Mouse (Mus musculus) brown adipose tissue, adult 24 weeks (tissue): ENCODE results near the gene Rarb. TPM values are rescaled to one million over a fixed set of nuclear protein-coding genes. Genes with fewer than 3 reads are reported as not detected.
A peak's percentile ranks its signal among the peaks of the same experiment; 100 is the strongest.

Source experiments
- H3K27ac ChIP-seq: fragments of 200-500 bp; replicated peaks from 2 replicates; pipeline ENCODE4 v1.5.1; 2012; ENCODE audit warnings: low read depth, mild to moderate bottlenecking, low read length
- H3K4me1 ChIP-seq: fragments of 200-500 bp; 2 replicates; pipeline ENCODE4 v1.6.1; 2012; ENCODE audit warnings: low read length, mixed read lengths; ENCODE audit not compliant: control insufficient read depth, insufficient read depth, insufficient read length
- H3K4me3 ChIP-seq: fragments of 200-500 bp; 2 replicates; pipeline ENCODE4 v1.5.1; 2012; ENCODE audit warnings: low read depth, mild to moderate bottlenecking, low read length, moderate library complexity; ENCODE audit not compliant: insufficient read depth
- polyA plus RNA-seq: library from polyadenylated mRNA; stranded (reverse); fragments of >200 nt; gene quantifications from 2 replicates; pipeline ENCODE4 v1.2.4, GENCODE M21; 2012; ENCODE audit not compliant: missing spikeins, insufficient read depth, insufficient read length

The Rarb gene
- polyA plus RNA-seq, 1 experiment, result 9.2 TPM

- Histone ChIP-seq H3K4me3 (no peak overlapping the region), H3K4me1 (peaks cover 2% of the 10 kb centered on the region), H3K27ac (peak overlapping the region; percentile 27; the same call in 1 of the 2 replicates)
These were observed 321.7 kb downstream of the Rarb start for GRCm38 (mm10) chr14:16497226-16497661.

GRCm38 (mm10) chr14:16483656-16484380 lies 335.1 kb downstream of the Rarb start:
- no peak overlapping the region for H3K4me3 ChIP-seq
- H3K27ac ChIP-seq, result peak overlapping the region; percentile 99
- H3K4me1 ChIP-seq, result peaks cover 19% of the 10 kb centered on the region; the same call in 1 of the 2 replicates

GRCm38 (mm10) chr14:16480621-16481020 lies 338.3 kb downstream of the Rarb start:
- 0 out of 2 replicates have a peak overlapping the region, but pooled peaks have one; percentile 4 for H3K27ac ChIP-seq
- H3K4me3 ChIP-seq, result no peak overlapping the region
- H3K4me1 ChIP-seq, result peaks cover 19% of the 10 kb centered on the region; the same call in 1 of the 2 replicates

- peaks cover 17% of the 10 kb centered on the region; the same call in 1 of the 2 replicates for H3K4me1 ChIP-seq
- H3K27ac ChIP-seq, result peak overlapping the region; percentile 68
- H3K4me3 ChIP-seq, result no peak overlapping the region
These were observed 339.4 kb downstream of the Rarb start for GRCm38 (mm10) chr14:16479521-16479920.

GRCm38 (mm10) chr14:16478606-16479323 lies 340.2 kb downstream of the Rarb start:
- H3K4me3 ChIP-seq, result no peak overlapping the region
- H3K4me1 ChIP-seq, result peaks cover 13% of the 10 kb centered on the region; the same call in 1 of the 2 replicates
- H3K27ac ChIP-seq, result peak overlapping the region; percentile 68

GRCm38 (mm10) chr14:16448269-16448987 lies 370.5 kb downstream of the Rarb start:
- Histone ChIP-seq H3K4me3 (no peak overlapping the region), H3K27ac (no peak overlapping the region), H3K4me1 (no peaks in the 10 kb centered on the region; the same call in 1 of the 2 replicates)

- Histone ChIP-seq H3K27ac (no peak overlapping the region), H3K4me1 (no peaks in the 10 kb centered on the region; the same call in 1 of the 2 replicates), H3K4me3 (no peak overlapping the region)
These were observed 371.4 kb downstream of the Rarb start for GRCm38 (mm10) chr14:16447587-16447986.

GRCm38 (mm10) chr14:16444859-16445258 lies 374.1 kb downstream of the Rarb start:
- Histone ChIP-seq H3K27ac (no peak overlapping the region), H3K4me1 (no peaks in the 10 kb centered on the region; the same call in 1 of the 2 replicates), H3K4me3 (no peak overlapping the region)

- Histone ChIP-seq H3K4me3 (no peak overlapping the region), H3K4me1 (no peaks in the 10 kb centered on the region), H3K27ac (no peak overlapping the region)
These were observed 379.4 kb downstream of the Rarb start for GRCm38 (mm10) chr14:16439385-16440126.

GRCm38 (mm10) chr14:16437386-16437785 lies 381.6 kb downstream of the Rarb start:
- H3K4me1 ChIP-seq, result no peaks in the 10 kb centered on the region
- no peak overlapping the region for H3K27ac ChIP-seq
- no peak overlapping the region for H3K4me3 ChIP-seq

- 0 out of 2 replicates have a peak overlapping the region, but pooled peaks have one; percentile 57 for H3K27ac ChIP-seq
- no peak overlapping the region for H3K4me3 ChIP-seq
- no peaks in the 10 kb centered on the region for H3K4me1 ChIP-seq
These were observed 384.4 kb downstream of the Rarb start for GRCm38 (mm10) chr14:16434396-16435171.

GRCm38 (mm10) chr14:16433206-16433605 lies 385.8 kb downstream of the Rarb start:
- no peak overlapping the region for H3K4me3 ChIP-seq
- H3K4me1 ChIP-seq, result no peaks in the 10 kb centered on the region
- H3K27ac ChIP-seq, result 0 out of 2 replicates have a peak overlapping the region, but pooled peaks have one; percentile 43

- Histone ChIP-seq H3K4me1 (no peaks in the 10 kb centered on the region), H3K4me3 (no peak overlapping the region), H3K27ac (no peak overlapping the region)
These were observed 386.4 kb downstream of the Rarb start for GRCm38 (mm10) chr14:16432550-16432949.
